Mouse (Mus musculus) adrenal gland, adult (tissue): ENCODE results near the gene Bcat1.
"Not testable (repeated sequence)": the region's sequence is repeated elsewhere in the genome, so short reads cannot be mapped to it uniquely, and the experiment has no call there.

Source experiments
- DNase-seq, 2 experiments: peaks; one replicate each; pipeline ENCODE4 v3.0.0; 2022 to 2023; ENCODE audit warnings: low spot score in 1 of 2; ENCODE audit not compliant: inconsistent age in 2 of 2

The Bcat1 gene

GRCm38 (mm10) chr6:145093038-145093622 is 17.1 kb upstream of the Bcat1 start:
- DNase-seq: not testable (repeated sequence)

GRCm38 (mm10) chr6:145091998-145092397 is 16.0 kb upstream of the Bcat1 start:
- no peak for DNase-seq

GRCm38 (mm10) chr6:145090928-145091327 is 14.9 kb upstream of the Bcat1 start:
- DNase-seq: no peak

- no peak for DNase-seq
Measured at GRCm38 (mm10) chr6:145090201-145090863, 14.3 kb upstream of the Bcat1 start.

GRCm38 (mm10) chr6:145089373-145089772 is 13.4 kb upstream of the Bcat1 start:
- no peak for DNase-seq

- DNase-seq: peak in 1 of 2 experiments; percentile 42
Measured at GRCm38 (mm10) chr6:145088451-145089113, 12.6 kb upstream of the Bcat1 start.

- no peak for DNase-seq
Measured at GRCm38 (mm10) chr6:145084343-145085117, 8.5 kb upstream of the Bcat1 start.

GRCm38 (mm10) chr6:145081721-145082120 is 5.7 kb upstream of the Bcat1 start:
- no peak for DNase-seq

- DNase-seq: no peak
Measured at GRCm38 (mm10) chr6:145079087-145079759, 3.2 kb upstream of the Bcat1 start.

- no peak for DNase-seq
Measured at GRCm38 (mm10) chr6:145076286-145076685, 302 bp upstream of the Bcat1 start.

GRCm38 (mm10) chr6:145075088-145075547 is 866 bp downstream of the Bcat1 start:
- peak in 1 of 2 experiments; percentile 48 for DNase-seq

- DNase-seq: no peak
Measured at GRCm38 (mm10) chr6:145074461-145074860, 1.5 kb downstream of the Bcat1 start.

- no peak for DNase-seq
Measured at GRCm38 (mm10) chr6:145069921-145070320, 6.1 kb downstream of the Bcat1 start.

- no peak for DNase-seq
Measured at GRCm38 (mm10) chr6:145069397-145069796, 6.6 kb downstream of the Bcat1 start.

GRCm38 (mm10) chr6:145067679-145068078 is 8.3 kb downstream of the Bcat1 start:
- DNase-seq: no peak

GRCm38 (mm10) chr6:145066416-145066815 is 9.6 kb downstream of the Bcat1 start:
- no peak for DNase-seq

- DNase-seq: no peak
Measured at GRCm38 (mm10) chr6:145065301-145065845, 10.6 kb downstream of the Bcat1 start.

GRCm38 (mm10) chr6:145064104-145064503 is 11.9 kb downstream of the Bcat1 start:
- peak; percentile 37 to 72 for DNase-seq

GRCm38 (mm10) chr6:145063212-145063868 is 12.6 kb downstream of the Bcat1 start:
- peak; percentile 19 to 67 for DNase-seq

GRCm38 (mm10) chr6:145062763-145063162 is 13.2 kb downstream of the Bcat1 start:
- peak; percentile 20 to 58 for DNase-seq
